Mouse (Mus musculus): ENCODE results near the gene 3110082I17Rik.

The 3110082I17Rik gene

DNA sequence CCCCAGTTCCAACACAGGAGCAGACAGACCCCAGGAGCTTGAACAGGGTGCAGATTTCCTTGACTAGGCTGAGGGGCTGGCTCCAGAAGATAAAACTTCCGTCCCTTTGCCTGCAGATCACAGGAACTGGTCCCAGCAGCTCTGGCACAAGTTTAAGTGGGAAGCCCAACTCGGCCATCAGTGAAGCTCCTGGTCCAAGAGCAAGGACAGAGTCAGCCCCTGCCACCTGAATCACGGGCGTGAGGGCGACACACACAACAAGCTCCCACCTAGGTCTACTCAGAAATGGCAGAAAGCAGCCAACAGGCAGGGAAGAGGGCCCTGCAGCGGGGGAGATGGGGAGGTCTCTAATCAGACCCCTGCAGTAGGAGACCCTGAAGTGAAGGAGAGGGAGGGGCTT is 90.0 kb downstream of the 3110082I17Rik start:
- in situ Hi-C loops (cut with MboI; ENCODE audit: low pct_unique_long_range_greater_than_20kb in 1 of 2, low sequenced_read_pairs in 2 of 2, unreplicated experiment in 1 of 2) = no loop called here

- in situ Hi-C loops (cut with MboI; ENCODE audit: low pct_unique_long_range_greater_than_20kb in 1 of 2, low sequenced_read_pairs in 2 of 2, unreplicated experiment in 1 of 2) = no loop called here
Observed at GRCm38 (mm10) chr5:139368638-139369320, 91.5 kb downstream of the 3110082I17Rik start.

DNA sequence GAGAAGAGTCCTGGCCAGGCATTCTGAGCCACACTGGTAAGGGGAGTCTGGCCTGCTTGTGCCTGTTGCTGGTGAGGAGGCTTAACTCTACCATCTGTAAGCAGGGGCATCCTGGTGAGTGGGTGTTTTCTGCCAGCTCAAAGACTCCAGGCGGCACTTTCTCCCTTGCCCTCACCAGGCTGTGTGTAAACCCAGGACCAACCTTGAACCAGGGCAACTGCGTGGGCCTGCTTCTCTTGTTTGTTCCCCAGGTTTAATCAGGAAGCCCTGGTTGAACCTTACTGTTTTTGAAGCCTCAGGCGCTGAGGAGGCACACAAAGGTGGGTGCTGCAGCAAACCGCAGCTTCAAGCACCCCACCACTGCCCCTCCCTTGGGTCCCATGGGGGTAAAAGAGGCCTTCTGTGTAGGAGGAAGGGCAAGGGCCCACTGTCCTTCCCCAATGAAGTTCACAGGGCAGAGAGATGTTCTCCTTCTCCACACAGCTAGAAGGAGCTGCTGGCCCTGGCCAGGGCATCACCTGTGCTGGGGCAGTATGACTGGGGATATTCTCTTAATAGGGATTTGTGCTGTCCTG is 92.4 kb downstream of the 3110082I17Rik start:
- in situ Hi-C loops (cut with MboI; ENCODE audit: low pct_unique_long_range_greater_than_20kb in 1 of 2, low sequenced_read_pairs in 2 of 2, unreplicated experiment in 1 of 2) = no loop called here

GRCm38 (mm10) chr5:139366484-139366883 is 93.8 kb downstream of the 3110082I17Rik start:
- in situ Hi-C loops (cut with MboI; ENCODE audit: low pct_unique_long_range_greater_than_20kb in 1 of 2, low sequenced_read_pairs in 2 of 2, unreplicated experiment in 1 of 2) = no loop called here

GRCm38 (mm10) chr5:139365827-139366226 is 94.5 kb downstream of the 3110082I17Rik start:
- in situ Hi-C loops (cut with MboI; ENCODE audit: low pct_unique_long_range_greater_than_20kb in 1 of 2, low sequenced_read_pairs in 2 of 2, unreplicated experiment in 1 of 2) = no loop called here

GRCm38 (mm10) chr5:139364911-139365571 is 95.3 kb downstream of the 3110082I17Rik start:
- in situ Hi-C loops (cut with MboI; ENCODE audit: low pct_unique_long_range_greater_than_20kb in 1 of 2, low sequenced_read_pairs in 2 of 2, unreplicated experiment in 1 of 2) = no loop called here

DNA sequence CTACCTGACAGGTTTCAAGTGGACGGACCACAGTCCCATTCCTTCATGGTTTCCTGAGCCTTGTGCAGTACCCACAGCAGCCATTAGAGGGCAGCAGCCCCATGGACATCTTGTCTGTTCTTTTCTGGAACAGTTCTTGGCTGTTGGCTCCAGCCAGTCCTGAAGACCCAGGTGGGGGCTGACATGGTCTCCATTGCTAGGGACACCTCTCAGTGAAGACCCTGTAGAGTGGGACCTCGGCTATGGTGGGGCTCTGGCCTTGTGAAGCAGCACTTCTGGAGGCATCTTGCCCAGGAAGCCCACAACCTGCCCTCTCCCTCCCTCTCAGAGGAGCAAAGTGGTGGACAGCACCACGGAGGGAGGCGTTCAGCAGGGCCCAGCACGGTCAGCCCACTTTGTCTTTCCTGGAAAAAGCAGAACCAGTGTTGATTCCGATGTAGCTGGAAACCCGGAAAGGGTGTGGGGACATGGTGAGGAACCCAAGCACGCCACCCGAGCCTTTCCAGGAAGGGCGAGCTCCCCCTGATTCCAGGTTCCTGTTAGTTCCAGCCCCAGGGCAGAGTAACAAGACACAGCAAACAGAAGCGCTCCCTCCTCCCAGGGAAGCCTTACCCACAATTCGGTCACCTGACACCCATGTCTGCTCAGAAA is 95.9 kb downstream of the 3110082I17Rik start:
- in situ Hi-C loops (cut with MboI; ENCODE audit: low pct_unique_long_range_greater_than_20kb in 1 of 2, low sequenced_read_pairs in 2 of 2, unreplicated experiment in 1 of 2) = no loop called here

DNA sequence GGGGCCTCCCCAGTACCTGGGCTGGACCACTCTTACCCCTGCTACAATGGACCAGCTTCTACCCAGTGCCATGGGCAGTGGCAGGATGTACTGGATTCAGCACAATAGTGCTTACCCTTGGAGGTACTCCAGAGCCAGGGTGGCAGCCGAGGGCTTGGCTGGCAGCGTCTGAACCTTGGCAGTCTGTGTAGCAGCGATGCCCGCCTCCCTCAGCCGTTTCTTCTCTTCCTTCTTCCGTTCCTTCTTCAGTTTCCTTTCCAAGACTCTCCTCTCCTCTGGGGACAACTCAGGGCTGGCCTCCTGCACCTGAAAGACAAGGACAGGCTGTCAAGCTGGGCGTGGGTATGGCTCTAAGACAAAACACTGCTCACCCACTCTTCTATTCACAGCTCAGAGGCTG is 96.5 kb downstream of the 3110082I17Rik start:
- in situ Hi-C loops (cut with MboI; ENCODE audit: low pct_unique_long_range_greater_than_20kb in 1 of 2, low sequenced_read_pairs in 2 of 2, unreplicated experiment in 1 of 2) = no loop called here

DNA sequence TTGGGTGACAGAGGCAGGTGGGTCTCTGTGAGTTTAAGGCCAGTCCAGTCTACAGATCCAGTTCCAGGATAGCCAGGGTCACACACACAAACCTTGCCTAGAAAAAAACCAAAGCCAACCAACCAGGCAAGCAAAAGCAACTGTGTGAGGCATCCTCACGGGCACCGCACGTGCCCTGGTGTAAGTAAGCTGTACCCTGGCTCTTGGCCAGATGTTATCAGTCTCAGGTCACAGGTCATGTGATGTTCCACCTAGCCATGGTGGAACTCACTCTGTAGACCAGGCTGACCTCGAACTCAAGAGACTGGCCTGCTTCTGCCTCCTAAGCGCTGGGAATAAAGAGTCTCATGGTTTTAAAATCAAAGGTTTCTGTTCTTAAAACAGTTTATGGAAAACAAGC is 101.1 kb downstream of the 3110082I17Rik start:
- in situ Hi-C loops (cut with MboI; ENCODE audit: low pct_unique_long_range_greater_than_20kb in 1 of 2, low sequenced_read_pairs in 2 of 2, unreplicated experiment in 1 of 2) = no loop called here

GRCm38 (mm10) chr5:139358653-139359052 is 101.7 kb downstream of the 3110082I17Rik start:
- in situ Hi-C loops (cut with MboI; ENCODE audit: low pct_unique_long_range_greater_than_20kb in 1 of 2, low sequenced_read_pairs in 2 of 2, unreplicated experiment in 1 of 2) = no loop called here

DNA sequence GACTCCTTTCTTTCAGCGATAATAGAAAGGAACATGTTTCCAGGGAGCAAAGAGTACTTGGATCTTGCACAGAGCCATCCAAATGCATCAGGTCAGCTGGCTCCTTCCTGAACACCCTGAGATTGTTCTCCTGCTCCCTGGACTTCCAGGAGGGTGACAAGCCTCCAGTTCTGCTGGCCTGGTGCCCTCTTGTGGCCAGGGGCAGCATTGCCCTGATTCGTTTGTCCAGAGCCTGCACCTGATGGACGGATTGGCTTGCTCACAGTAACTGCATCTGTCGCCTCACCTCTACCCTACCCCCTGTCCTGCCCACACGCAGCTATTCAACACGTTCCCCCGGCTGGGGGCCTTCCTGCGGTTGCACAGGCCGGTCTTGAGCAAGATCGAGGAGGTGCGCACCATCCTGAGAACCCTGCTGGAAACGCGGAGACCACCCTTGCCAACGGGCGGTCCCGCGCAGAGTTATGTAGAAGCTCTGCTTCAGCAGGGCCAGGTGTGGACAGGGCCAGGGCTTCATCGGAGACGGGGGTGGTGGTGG is 105.0 kb downstream of the 3110082I17Rik start:
- in situ Hi-C loops (cut with MboI; ENCODE audit: low pct_unique_long_range_greater_than_20kb in 1 of 2, low sequenced_read_pairs in 2 of 2, unreplicated experiment in 1 of 2) = no loop called here

DNA sequence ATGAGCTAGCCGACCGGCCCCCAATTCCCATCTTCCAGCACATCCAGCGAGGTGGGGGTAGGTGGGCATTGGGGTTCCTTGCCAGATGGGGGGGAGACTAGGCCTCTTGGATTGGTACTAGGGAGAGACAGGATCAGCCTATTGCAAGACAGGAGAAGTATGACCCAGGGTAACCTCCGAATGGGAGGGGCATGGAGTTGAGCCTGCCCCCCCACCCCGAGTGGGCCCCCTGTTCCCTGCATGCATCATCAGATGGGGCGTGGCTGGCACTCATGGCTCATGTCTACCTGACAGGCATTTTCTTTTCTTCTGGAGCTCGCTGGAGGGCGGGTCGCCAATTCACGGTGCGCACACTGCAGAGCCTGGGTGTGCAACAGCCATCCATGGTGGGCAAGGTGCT is 106.4 kb downstream of the 3110082I17Rik start:
- in situ Hi-C loops (cut with MboI; ENCODE audit: low pct_unique_long_range_greater_than_20kb in 1 of 2, low sequenced_read_pairs in 2 of 2, unreplicated experiment in 1 of 2) = no loop called here

GRCm38 (mm10) chr5:139353496-139353895 is 106.8 kb downstream of the 3110082I17Rik start:
- in situ Hi-C loops (cut with MboI; ENCODE audit: low pct_unique_long_range_greater_than_20kb in 1 of 2, low sequenced_read_pairs in 2 of 2, unreplicated experiment in 1 of 2) = no loop called here

GRCm38 (mm10) chr5:139352317-139352716 is 108.0 kb downstream of the 3110082I17Rik start, which contains the start of gene Cyp2w1:
TSS of gene Cyp2w1 (plus strand) at chr5:139352617.
- in situ Hi-C loops (cut with MboI; ENCODE audit: low pct_unique_long_range_greater_than_20kb in 1 of 2, low sequenced_read_pairs in 2 of 2, unreplicated experiment in 1 of 2) = no loop called here

DNA sequence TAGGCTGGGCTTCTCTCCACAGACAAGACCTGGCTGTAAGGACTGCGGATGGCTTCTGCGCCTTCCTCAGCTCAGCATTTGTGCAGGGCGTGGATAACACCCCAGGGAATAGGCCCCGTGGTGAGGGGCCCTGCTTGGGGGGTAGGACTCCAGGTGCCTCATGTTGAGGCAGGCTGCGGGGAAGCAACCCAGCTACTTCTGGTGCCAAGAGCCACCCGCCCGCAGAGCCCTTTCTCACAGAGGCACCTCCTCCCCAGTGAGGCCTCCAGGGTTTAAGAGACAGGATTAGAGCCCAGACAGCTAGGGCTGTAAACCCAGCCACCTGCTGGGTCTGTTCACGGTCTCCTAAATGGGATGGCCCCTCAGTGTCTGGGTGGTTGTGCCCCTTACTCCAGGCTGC is 108.7 kb downstream of the 3110082I17Rik start:
- in situ Hi-C loops (cut with MboI; ENCODE audit: low pct_unique_long_range_greater_than_20kb in 1 of 2, low sequenced_read_pairs in 2 of 2, unreplicated experiment in 1 of 2) = no loop called here

DNA sequence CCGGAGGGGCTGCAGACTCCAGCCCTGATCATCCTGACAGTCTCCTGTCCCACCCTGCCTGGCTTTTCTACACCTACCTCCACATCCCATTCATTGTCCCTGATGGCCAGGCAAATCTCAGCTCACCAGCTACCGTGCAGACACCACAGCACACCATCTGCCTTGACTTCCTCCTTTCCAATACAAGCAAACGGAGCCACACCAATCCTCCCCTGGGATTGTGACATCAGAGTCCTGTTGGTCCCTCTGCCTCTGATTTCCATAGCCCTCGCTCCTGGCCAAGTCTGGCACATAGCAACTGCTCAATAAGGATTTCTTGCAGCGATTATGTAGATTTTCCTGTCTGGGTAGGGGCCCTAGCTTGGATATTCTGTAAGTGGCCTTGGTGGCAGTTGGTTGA is 109.2 kb downstream of the 3110082I17Rik start, which contains the start of gene Cox19:
Gene Cox19 (minus strand): TSS at position 285 of the 400 bp plus-strand sequence.
- in situ Hi-C loops (cut with MboI; ENCODE audit: low pct_unique_long_range_greater_than_20kb in 1 of 2, low sequenced_read_pairs in 2 of 2, unreplicated experiment in 1 of 2) = no loop called here

GRCm38 (mm10) chr5:139349713-139350112 is 110.6 kb downstream of the 3110082I17Rik start:
- in situ Hi-C loops (cut with MboI; ENCODE audit: low pct_unique_long_range_greater_than_20kb in 1 of 2, low sequenced_read_pairs in 2 of 2, unreplicated experiment in 1 of 2) = no loop called here

DNA sequence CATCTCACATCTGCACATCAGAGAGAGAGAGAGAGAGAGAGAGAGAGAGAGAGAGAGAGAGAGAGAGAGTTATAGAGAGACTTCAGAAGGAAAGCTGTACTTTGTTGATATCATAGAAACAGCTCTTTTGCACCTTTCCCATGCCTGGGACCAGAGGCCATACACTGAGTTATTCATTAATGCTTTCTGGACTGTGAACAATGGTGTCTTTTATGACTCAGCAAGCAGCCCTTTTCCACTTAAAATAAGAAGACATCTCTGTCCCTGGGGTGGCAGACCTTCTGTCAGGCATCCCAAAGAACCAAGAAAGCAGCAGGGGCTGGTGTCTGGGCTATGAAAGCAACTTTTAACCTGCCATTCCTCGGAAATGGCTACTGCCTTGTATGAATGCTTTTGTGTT is 113.1 kb downstream of the 3110082I17Rik start:
- in situ Hi-C loops (cut with MboI; ENCODE audit: low pct_unique_long_range_greater_than_20kb in 1 of 2, low sequenced_read_pairs in 2 of 2, unreplicated experiment in 1 of 2) = no loop called here

DNA sequence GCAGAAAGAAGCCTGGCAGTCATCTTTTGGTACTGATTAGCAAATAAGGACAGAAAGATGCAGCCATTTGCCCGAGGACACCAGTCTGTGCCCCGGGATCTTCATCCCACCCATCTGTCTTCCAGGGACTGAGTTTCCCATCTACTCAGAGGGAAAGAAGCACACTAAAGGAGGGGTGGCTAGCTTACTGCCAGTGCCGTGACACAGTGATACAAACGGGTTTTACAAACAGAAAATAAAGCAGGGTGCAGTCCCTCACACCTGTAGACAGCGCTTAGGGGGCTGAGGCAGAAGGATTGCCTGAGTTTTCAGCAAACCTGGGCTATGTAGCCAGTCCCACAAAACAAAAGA is 115.0 kb downstream of the 3110082I17Rik start:
- in situ Hi-C loops (cut with MboI; ENCODE audit: low pct_unique_long_range_greater_than_20kb in 1 of 2, low sequenced_read_pairs in 2 of 2, unreplicated experiment in 1 of 2) = no loop called here

Data from mouse embryonic stem cell (cell line).